ENCODE assay signal across 13 mouse cellular contexts in the genomic region with DNA sequence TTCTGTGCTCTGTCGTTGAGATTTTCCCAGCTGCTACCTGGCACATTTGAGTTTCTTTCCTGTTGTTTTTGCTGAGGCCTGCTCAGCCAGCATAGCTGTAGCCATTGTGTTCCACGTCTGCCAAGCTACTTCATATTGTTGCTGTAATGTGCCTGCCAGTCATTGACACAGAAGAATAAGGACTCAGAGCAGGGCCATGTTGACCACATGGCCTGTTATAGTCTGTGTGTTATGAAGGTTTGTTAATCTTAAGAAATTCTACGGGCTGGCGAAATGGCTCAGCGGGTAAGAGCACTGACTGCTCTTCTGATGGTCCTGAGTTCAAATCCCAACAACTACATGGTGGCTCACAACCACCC. TPM values are rescaled to one million over a fixed set of nuclear protein-coding genes. Genes with fewer than 3 reads are reported as not detected.
DNase-seq lines count a peak whose midpoint lies in the region; ATAC-seq and TF ChIP-seq lines count a peak whose summit lies in the region.
"Had no signal": no experiment of that assay in that cellular context is flagged by ENCODE, and none has a peak within 500 bp of the region (broad histone marks: within the 10 kb centered on the region; RNA-seq: fewer than 3 reads in every experiment).

No protein-coding gene starts in this region.

- H3K27ac ChIP-seq in heart, adult 2 months = peak overlapping the region; percentile 54
- H3K27ac ChIP-seq in lung, embryonic 16.5 days (ENCODE audit: low read length) = peak overlapping the region; percentile 78
- peak overlapping the region; percentile 75 for H3K27ac ChIP-seq in hindbrain, embryonic 12.5 days
- H3K27ac ChIP-seq in olfactory bulb, adult 2 months (ENCODE audit: insufficient read depth, low read depth, low read length) = peak overlapping the region; percentile 33; the same call in 1 of the 2 replicates
- H3K27ac ChIP-seq: liver, embryonic 13.5 days had no signal

- H3K4me1 ChIP-seq in heart, adult 2 months (ENCODE audit: control insufficient read depth, insufficient read depth, low read length) = peaks cover 8% of the 10 kb centered on the region
- no peaks in the 10 kb centered on the region; the same call in 1 of the 2 replicates for H3K4me1 ChIP-seq in lung, embryonic 16.5 days (replicated peaks; ENCODE audit: control insufficient read depth, insufficient read depth, low read length)
- H3K4me1 ChIP-seq in hindbrain, embryonic 12.5 days = peaks cover 10% of the 10 kb centered on the region; the same call in 1 of the 2 replicates
- no peaks in the 10 kb centered on the region; the same call in 1 of the 2 replicates for H3K4me1 ChIP-seq in olfactory bulb, adult 2 months (ENCODE audit: control insufficient read depth, insufficient read depth, low read length)

- no peaks in the 10 kb centered on the region for H3K27me3 ChIP-seq in heart, adult 2 months (ENCODE audit: control insufficient read depth, insufficient read depth, low read length)
- H3K27me3 ChIP-seq in lung, embryonic 16.5 days (ENCODE audit: control insufficient read depth, insufficient read depth, low read depth, low read length) = no peaks in the 10 kb centered on the region
- no peaks in the 10 kb centered on the region for H3K27me3 ChIP-seq in hindbrain, embryonic 12.5 days
- H3K27me3 ChIP-seq: liver, embryonic 13.5 days had no signal

- no peak overlapping the region for H3K9ac ChIP-seq in heart, adult 2 months (ENCODE audit: low read depth, low read length)
- no peak overlapping the region for H3K9ac ChIP-seq in lung, embryonic 16.5 days (ENCODE audit: low read length)
- no peak overlapping the region for H3K9ac ChIP-seq in hindbrain, embryonic 12.5 days
- H3K9ac ChIP-seq: liver, embryonic 13.5 days had no signal

- DNase-seq in heart, adult 2 months = no peak
- no peak for DNase-seq in heart, adult 18-20 months
- no peak for DNase-seq in lung, adult 18-20 months
- DNase-seq in thymus, postnatal 14 days = no peak
- DNase-seq in urinary bladder, postnatal 10 days (ENCODE audit: low spot score) = no peak
- DNase-seq: adrenal gland, postnatal 14 days; cerebellum, adult 9-11 months; liver, embryonic 13.5 days had no signal

- TF ChIP-seq EP300 in heart, adult 2 months (IDR thresholded peaks at IDR 0.05; ENCODE audit: insufficient read depth, low read depth, low read length) = no peak

- H3K79me2 ChIP-seq in heart, adult 2 months (replicated peaks; ENCODE audit: control insufficient read depth, insufficient read depth, low read length) = no peaks in the 10 kb centered on the region

- intact Hi-C loops in heart, adult 2 months (cut with DNase I) = no loop called here

- H3K4me3 ChIP-seq in heart, adult 2 months = no peak overlapping the region
- H3K4me3 ChIP-seq in lung, embryonic 16.5 days (ENCODE audit: low read length) = no peak overlapping the region
- H3K4me3 ChIP-seq in hindbrain, embryonic 12.5 days = no peak overlapping the region
- H3K4me3 ChIP-seq in olfactory bulb, adult 2 months (ENCODE audit: insufficient read depth, low read depth, low read length) = no peak overlapping the region
- H3K4me3 ChIP-seq: liver, embryonic 13.5 days had no signal

- peaks cover 2% of the 10 kb centered on the region; the same call in 1 of the 2 replicates for H3K36me3 ChIP-seq in heart, adult 2 months (ENCODE audit: control insufficient read depth, insufficient read depth, low read length)
- no peaks in the 10 kb centered on the region for H3K36me3 ChIP-seq in lung, embryonic 16.5 days (ENCODE audit: control insufficient read depth, insufficient read depth, low read length)
- H3K36me3 ChIP-seq in hindbrain, embryonic 12.5 days = no peaks in the 10 kb centered on the region
- H3K36me3 ChIP-seq: liver, embryonic 13.5 days had no signal

- no peak for TF ChIP-seq POLR2A in heart, adult 2 months (IDR thresholded peaks at IDR 0.05; ENCODE audit: insufficient read depth, low read depth, low read length)
- no peak for TF ChIP-seq POLR2A in olfactory bulb, adult 2 months (IDR thresholded peaks at IDR 0.05; ENCODE audit: insufficient read depth, low read depth, low read length)

- ATAC-seq in lung, embryonic 16.5 days (ENCODE audit: low read depth) = no peak
- ATAC-seq in hindbrain, embryonic 12.5 days (ENCODE audit: low FRiP score) = 0 out of 2 replicates have a peak, but pooled peaks have one; percentile 36

- H3K4me2 ChIP-seq in lung, embryonic 16.5 days (ENCODE audit: low read depth, low read length) = no peak overlapping the region
- no peak overlapping the region for H3K4me2 ChIP-seq in hindbrain, embryonic 12.5 days (replicated peaks)
- H3K4me2 ChIP-seq: liver, embryonic 13.5 days had no signal

- 64% methylated on average over 5 of the region's 5 CpGs for WGBS in heart, adult 2 months
- WGBS in lung, embryonic 16.5 days = 61% methylated on average over 5 of the region's 5 CpGs
- 45% methylated on average over 5 of the region's 5 CpGs for WGBS in hindbrain, embryonic 12.5 days
- WGBS in olfactory bulb, adult 2 months = 38% methylated on average over 5 of the region's 5 CpGs

- TF ChIP-seq CTCF in heart, adult 2 months (IDR thresholded peaks at IDR 0.05) = no peak
- TF ChIP-seq CTCF in olfactory bulb, adult 2 months (IDR thresholded peaks at IDR 0.05; ENCODE audit: insufficient read depth, low read depth, low read length) = no peak

- H3K9me3 ChIP-seq in lung, embryonic 16.5 days (ENCODE audit: control insufficient read depth, low read length) = no peaks in the 10 kb centered on the region
- no peaks in the 10 kb centered on the region for H3K9me3 ChIP-seq in hindbrain, embryonic 12.5 days (replicated peaks)
- H3K9me3 ChIP-seq: liver, embryonic 13.5 days had no signal

RNA-seq across cellular contexts. Expression of a gene that starts 2.2 kb away (rescaled TPM):
- not detected for total RNA-seq in heart, adult 2 months (2021)
- not detected in 2 replicates for polyA plus RNA-seq in heart, adult 2 months (2012; rRNA removed)
- total RNA-seq in heart, adult 18-20 months (2021) = not detected
- polyA plus RNA-seq in lung, embryonic 16.5 days (2015; fragmentation: Nextera tagmentation; extraction: Ambion mirVana) = not detected in 2 replicates
- polyA plus RNA-seq in hindbrain, embryonic 12.5 days (2016; fragmentation: Nextera tagmentation; extraction: Ambion mirVana) = not detected in 2 replicates
- polyA plus RNA-seq in olfactory bulb, adult 2 months (2012; ENCODE audit: insufficient read depth, insufficient read length, low replicate concordance, missing spikeins) = not detected in 2 replicates
- total RNA-seq: adrenal gland, postnatal 14 days; neutrophil, adult 5-6 weeks had no signal
- polyA plus RNA-seq: frontal cortex, adult 2 months; liver, embryonic 13.5 days had no signal

RNA-seq across cellular contexts. Expression of a gene that starts 9.0 kb away (rescaled TPM):
- 1 to 10 TPM in 1 of 2 experiments, under 1 TPM in 1; 0.36 to 1.0 TPM for total RNA-seq in heart, adult 2 months (2021)
- polyA plus RNA-seq in heart, adult 2 months (2012; rRNA removed) = 4.6 and 5.1 TPM in 2 replicates
- total RNA-seq in heart, adult 18-20 months (2021) = not detected
- polyA plus RNA-seq in lung, embryonic 16.5 days (2015; fragmentation: Nextera tagmentation; extraction: Ambion mirVana) = 1.5 and 1.8 TPM in 2 replicates
- polyA plus RNA-seq in hindbrain, embryonic 12.5 days (2016; fragmentation: Nextera tagmentation; extraction: Ambion mirVana) = not detected in 2 replicates
- not detected in 2 replicates for polyA plus RNA-seq in olfactory bulb, adult 2 months (2012; ENCODE audit: insufficient read depth, insufficient read length, low replicate concordance, missing spikeins)

RNA-seq across cellular contexts. Expression of a gene that starts 16.1 kb away (rescaled TPM):
- 100 to 1,000 TPM; 115 to 123 TPM for total RNA-seq in heart, adult 2 months (2021)
- 274 and 332 TPM in 2 replicates for polyA plus RNA-seq in heart, adult 2 months (2012; rRNA removed)
- 100 to 1,000 TPM in 1 of 2 experiments, 10 to 100 TPM in 1; 94.8 to 129 TPM for total RNA-seq in heart, adult 18-20 months (2021)
- 262 and 316 TPM in 2 replicates for polyA plus RNA-seq in lung, embryonic 16.5 days (2015; fragmentation: Nextera tagmentation; extraction: Ambion mirVana)
- 22.5 and 26.0 TPM in 2 replicates for polyA plus RNA-seq in hindbrain, embryonic 12.5 days (2016; fragmentation: Nextera tagmentation; extraction: Ambion mirVana)
- polyA plus RNA-seq in olfactory bulb, adult 2 months (2012; ENCODE audit: insufficient read depth, insufficient read length, low replicate concordance, missing spikeins) = not detected in 2 replicates

RNA-seq across cellular contexts. Expression of a gene that starts 34.2 kb away (rescaled TPM):
- under 1 TPM in 1 of 2 experiments, not detected in 1; 0.07 TPM for total RNA-seq in heart, adult 2 months (2021)
- polyA plus RNA-seq in heart, adult 2 months (2012; rRNA removed) = 0.04 and 0.06 TPM in 2 replicates
- not detected for total RNA-seq in heart, adult 18-20 months (2021)
- polyA plus RNA-seq in lung, embryonic 16.5 days (2015; fragmentation: Nextera tagmentation; extraction: Ambion mirVana) = 3.2 and 3.8 TPM in 2 replicates
- polyA plus RNA-seq in hindbrain, embryonic 12.5 days (2016; fragmentation: Nextera tagmentation; extraction: Ambion mirVana) = 46.1 and 46.5 TPM in 2 replicates
- polyA plus RNA-seq in olfactory bulb, adult 2 months (2012; ENCODE audit: insufficient read depth, insufficient read length, low replicate concordance, missing spikeins) = not detected in 2 replicates
- total RNA-seq: neutrophil, adult 5-6 weeks had no signal

RNA-seq across cellular contexts. Expression of a gene that starts 51.3 kb away (rescaled TPM):
- total RNA-seq in heart, adult 2 months (2021) = under 1 TPM; 0.20 to 0.21 TPM
- 0.35 and 1.6 TPM in 2 replicates for polyA plus RNA-seq in heart, adult 2 months (2012; rRNA removed)
- 1 to 10 TPM in 1 of 2 experiments, under 1 TPM in 1; 0.37 to 1.6 TPM for total RNA-seq in heart, adult 18-20 months (2021)
- 16.6 and 18.5 TPM in 2 replicates for polyA plus RNA-seq in lung, embryonic 16.5 days (2015; fragmentation: Nextera tagmentation; extraction: Ambion mirVana)
- 3.1 and 4.5 TPM in 2 replicates for polyA plus RNA-seq in hindbrain, embryonic 12.5 days (2016; fragmentation: Nextera tagmentation; extraction: Ambion mirVana)
- polyA plus RNA-seq in olfactory bulb, adult 2 months (2012; ENCODE audit: insufficient read depth, insufficient read length, low replicate concordance, missing spikeins) = not detected in 2 replicates
